Mouse (Mus musculus) right cerebral cortex, adult 18-20 months (tissue): ENCODE results near the gene Oxct2b.
"Not testable (repeated sequence)": the region's sequence is repeated elsewhere in the genome, so short reads cannot be mapped to it uniquely, and the experiment has no call there.

Experiments
- DNase-seq: peaks from one replicate; pipeline ENCODE4 v3.0.0; 2022; ENCODE audit warnings: mixed read lengths

The Oxct2b gene

DNA sequence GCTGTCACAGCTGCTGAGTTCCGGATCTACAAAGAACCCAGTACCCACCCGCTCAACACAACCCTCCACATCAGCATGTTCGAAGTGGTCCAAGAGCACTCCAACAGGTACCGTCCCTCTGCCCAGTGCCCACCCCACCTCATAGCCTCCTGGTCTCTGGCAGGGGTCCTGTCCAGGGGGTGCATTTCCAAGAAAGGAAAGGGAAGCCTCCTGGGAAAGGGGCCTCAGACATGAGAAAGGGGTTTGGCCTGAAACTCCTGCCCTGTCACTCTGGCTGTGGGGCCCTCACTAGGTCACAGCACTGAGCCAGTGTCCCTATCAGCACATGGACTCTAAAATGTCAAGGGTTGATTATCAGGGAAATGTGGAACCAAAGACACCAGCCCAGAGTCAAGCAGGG lies 1.4 kb upstream of the Oxct2b start:
- not testable (repeated sequence) for DNase-seq

DNA sequence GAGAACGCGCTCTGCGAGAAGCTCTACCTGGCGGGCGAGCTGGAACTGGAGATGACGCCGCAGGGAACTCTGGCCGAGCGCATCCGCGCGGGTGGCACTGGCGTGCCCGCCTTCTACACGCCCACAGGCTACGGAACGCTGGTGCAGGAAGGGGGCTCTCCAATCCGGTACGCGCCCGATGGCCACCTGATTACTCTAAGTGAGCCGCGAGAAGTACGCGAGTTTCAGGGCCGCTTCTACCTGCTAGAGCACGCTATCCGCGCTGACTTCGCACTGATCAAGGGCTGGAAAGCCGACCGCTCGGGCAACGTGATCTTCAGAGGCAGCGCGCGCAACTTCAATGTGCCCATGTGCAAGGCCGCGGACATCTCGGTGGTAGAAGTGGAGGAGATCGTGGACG lies 574 bp downstream of the Oxct2b start:
- peak; percentile 23 for DNase-seq

DNA sequence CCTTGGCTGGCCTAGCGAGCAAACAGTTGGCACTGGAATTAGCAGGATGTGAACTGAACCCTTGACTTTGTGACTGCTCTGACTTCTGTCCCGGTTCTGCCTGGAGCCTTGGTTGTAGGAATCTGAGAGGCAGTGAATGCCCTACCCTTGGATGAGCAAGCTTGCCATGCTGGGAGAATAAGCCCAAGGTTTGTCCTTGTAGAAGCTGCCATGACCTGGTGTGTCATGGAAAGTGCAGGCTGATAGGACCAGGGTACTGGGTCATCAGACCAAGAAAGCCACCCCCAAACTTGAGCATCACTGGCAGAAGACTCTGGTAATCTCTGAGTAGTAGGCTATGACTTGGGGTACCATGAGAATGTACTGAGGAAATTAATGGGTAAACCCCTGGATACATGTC lies 5.2 kb downstream of the Oxct2b start:
- no peak for DNase-seq

DNA sequence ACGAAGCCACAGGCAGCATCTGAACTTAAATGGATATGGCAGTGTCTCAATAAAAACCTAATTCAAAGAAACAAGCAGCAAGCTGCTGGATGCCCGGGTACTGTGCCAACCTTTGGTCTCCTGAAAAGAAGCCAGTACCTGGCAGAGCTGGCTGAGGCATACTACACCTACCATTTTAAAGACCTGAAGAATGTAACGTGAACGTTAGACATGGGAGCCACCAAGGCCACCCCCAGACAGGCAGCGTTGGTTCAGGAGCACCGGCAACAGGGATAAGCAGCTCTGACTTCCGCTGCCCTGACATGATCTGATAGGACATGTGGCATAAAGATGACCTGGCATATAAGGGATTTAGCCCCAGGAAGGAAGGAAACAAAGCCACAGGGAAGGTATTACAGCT lies 10.6 kb downstream of the Oxct2b start:
- no peak for DNase-seq

DNA sequence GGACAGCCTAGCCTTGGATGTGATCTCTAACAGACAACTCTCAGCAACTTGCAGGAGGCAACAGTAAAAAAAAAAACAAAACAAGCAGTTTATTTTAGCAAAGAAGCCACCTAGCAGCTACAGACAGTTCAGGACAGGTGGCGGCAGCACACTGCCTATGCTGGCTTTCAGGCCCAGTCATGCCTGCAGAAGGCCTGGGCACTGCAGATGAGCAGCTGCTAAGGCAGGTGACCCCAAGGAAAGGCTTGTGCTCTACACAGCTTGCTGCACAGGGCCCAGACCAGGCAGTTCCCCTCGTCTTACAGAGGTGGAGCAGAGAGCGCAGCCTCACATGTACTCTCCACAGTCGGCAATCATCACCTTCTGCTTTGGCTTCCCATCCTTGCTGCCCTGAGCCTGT lies 11.0 kb downstream of the Oxct2b start:
- no peak for DNase-seq

DNA sequence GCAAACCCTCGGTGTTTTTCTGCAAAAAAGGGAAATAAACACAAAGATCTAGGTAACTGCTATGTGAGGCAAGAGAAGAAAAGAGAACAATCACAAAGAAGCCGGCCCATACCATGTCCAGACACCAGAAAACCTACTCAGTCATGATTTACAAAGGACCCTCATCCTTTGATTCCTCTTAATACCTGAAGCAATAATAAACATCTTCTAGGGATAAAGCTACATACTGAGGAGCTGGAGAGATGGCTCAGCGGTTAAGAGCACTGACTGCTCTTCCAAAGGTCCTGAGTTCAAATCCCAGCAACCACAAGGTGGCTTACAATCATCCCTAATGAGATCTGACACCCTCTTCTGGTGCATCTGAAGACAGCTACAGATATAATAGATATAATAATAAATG lies 21.5 kb downstream of the Oxct2b start:
- no peak for DNase-seq

DNA sequence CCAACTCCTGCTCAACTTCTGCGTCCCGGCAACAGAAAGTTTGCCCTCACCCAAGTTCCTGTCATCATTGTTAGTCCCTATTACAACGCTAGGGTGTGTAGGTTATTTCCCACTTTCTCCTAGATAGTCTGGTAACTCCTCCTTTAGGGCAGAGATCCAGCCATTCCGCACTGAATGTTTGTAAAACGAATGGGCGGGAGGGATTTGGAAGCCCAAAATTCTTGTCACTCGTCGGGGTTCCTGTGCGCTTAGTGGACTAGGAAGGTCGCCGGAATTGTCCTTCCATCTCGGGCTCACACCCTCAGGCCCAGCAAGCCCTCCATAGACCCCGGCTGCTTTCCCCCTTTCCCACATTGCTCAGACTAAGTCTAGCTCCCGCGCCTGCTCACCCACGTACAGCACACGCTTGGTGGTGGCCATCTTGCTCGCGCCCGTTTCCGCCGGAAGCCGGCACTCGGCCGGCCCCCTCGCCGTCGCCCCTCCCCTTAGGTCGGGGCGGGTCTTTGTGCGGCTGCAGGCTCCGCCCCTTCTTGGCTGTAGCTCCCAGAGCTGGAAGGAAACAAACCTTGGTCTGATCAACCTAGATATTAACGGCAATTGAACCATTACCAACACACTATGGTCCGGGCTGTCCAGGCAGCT lies 23.6 kb downstream of the Oxct2b start, which contains the start of gene Ppie:
TSS of gene Ppie (minus strand) at position 439 of the 642 bp plus-strand sequence.
- peak; percentile 74 for DNase-seq

DNA sequence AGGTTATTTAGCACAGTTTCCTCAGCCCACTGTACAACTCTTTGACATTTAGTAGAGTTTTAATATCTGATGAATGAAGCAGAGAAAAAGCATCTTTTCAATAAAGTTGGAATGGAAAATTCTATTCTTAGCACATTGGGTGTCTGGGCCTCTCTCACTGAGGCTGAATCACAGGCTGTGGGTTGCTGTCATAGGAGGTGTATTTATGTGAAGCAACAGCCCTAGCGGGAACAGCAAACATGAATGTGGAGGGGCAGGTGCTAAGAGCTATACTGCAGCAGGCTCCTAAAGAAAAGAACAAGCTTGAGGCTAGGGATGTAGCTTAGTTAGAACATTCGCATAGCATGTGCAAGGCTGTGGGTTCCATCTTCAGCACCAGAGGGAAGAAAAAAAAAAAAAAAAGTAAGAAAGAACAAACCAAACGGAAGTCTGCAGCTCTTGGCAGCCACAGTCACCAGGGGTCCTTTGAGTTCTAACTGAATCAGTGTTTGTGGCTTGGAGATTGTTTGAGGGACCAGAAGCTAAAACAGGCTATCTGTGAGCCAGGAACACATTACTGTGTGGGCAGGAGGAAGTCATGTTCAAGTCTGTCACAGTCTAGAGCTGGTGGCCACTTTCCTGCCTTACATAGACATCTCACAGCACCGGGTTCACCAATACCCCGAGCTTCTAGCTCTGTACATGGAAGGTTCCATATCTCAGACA lies 31.5 kb downstream of the Oxct2b start:
- peak; percentile 83 for DNase-seq

DNA sequence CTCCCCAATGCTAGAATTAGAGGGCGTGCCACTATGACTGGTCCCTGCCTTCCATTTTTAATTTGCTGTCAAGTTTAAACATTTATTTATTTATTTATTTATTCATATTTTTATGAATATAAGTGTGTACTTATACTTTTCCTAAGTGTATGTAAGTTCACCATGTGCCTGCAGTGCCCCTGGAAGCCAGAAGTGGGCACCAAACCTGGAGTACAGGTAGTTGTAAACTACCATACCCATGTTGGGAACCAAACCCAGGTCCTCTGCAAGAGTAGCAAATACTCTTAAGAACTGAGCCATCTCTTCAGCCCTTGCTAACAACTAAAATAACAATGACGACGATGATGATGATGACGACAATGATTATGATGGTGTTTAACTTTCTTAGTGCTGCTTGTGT lies 35.9 kb downstream of the Oxct2b start:
- no peak for DNase-seq

DNA sequence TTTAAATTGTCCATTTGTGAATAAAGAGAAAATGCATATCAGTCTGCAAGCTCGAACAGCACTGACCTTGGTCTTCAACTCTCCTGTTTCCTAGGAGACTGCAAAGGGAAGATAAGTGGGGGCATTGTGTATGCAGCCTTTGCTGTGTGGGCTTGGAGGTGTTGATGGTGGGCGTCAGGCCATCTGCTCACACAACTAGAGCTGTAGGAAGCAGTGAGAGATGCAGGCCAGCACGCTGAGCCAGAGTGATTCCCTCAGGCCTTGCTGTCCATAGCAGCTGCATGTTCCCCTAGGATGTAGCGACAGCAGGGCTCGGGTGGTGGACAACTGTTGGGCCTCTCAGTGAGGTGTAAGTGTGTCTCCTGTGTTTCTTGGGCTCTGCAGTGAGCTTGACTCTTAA lies 36.9 kb downstream of the Oxct2b start:
- DNase-seq: peak; percentile 89

DNA sequence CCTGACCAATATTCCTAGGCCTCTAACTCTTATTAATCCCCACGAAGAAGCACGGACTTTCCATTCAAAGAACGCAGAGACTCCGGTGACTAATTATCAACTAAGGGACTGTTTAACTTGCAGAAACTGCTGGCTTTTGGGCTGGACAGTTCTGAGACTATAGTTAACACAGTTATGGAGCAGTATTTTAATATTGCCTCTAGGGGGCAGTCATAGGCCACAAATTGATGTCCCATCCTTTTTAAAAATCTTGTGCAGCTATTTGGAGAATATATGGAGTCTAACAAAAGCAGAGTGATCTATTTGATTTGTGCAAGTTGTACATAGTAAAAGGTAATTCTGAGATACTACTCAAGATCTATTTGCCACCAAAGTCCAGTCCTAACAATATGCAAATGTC lies 38.9 kb downstream of the Oxct2b start:
- DNase-seq: peak; percentile 43

DNA sequence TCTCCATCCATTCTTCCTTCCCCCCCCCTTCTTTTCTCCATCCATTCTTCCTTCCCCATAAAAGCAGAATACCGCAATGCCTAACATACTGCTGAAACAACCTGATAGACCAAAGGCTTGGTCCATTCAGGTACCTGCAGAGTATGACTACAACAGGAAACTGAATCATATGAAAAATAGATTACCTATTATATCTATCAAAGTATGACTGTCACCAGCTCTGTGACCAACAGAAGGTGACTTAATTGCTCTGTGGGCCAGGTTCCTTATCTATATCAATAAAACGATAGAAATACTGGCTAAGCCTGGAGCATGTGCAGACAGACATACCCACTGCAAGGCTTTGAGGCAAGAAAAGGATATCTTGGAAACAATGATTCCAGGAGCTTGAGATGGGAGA lies 39.4 kb downstream of the Oxct2b start:
- no peak for DNase-seq

DNA sequence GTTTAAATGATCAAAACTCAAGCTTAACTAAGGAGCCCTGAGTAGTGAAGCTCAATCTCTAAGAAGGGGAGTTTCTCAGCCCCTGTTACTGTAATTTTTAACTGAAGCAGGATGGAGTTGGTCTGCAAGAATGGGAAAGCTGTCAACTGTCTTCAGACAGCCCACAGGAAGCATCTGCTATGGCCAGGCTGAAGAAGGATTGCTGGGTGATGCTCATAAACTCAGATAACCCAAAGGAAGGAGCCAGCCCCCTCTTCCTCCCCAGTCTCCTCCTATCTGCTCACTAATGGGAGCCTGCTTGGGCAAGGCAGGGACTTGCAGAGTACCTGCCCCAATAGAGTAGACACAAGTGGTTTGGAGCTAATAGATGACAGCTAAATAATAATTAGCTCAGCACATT lies 39.8 kb downstream of the Oxct2b start:
- DNase-seq: no peak

DNA sequence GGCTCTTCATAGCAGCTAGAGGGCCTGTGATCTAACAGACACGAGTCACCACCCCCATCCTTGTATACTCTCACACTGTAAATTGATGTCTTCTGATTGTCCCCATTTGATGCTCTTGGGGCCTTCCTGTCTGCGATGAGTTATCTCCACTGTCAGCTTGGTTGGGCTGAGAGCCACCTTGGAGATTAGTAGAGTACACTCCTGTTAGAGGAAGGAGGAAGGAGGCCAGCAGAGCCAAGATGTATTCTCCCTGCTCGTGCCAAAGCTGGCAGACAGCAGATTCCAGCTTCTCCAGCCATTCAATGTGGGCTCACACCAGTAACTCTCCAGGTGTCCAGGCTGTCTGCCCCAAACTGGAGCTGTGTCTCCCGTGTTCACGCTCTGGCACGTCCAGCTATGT lies 44.5 kb downstream of the Oxct2b start:
- DNase-seq: no peak

DNA sequence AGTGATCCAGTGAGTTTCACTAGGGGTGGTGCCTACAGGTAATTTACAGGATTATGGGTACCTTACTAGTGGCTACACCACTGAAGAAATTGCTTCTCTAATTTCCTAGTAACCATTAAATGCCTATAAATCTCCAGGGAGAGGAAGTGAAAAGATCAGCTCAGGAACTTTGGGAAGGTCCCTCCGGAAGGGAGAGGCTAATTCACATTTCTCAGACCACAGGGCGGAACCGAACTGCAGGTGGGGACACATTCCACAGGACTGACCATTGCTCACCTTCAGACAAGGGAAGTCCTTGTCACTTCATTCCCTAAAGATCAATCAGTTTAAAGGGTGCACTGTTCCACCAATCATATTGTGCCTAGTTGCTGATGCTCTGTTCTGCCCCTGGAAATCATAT lies 45.2 kb downstream of the Oxct2b start:
- not testable (repeated sequence) for DNase-seq

DNA sequence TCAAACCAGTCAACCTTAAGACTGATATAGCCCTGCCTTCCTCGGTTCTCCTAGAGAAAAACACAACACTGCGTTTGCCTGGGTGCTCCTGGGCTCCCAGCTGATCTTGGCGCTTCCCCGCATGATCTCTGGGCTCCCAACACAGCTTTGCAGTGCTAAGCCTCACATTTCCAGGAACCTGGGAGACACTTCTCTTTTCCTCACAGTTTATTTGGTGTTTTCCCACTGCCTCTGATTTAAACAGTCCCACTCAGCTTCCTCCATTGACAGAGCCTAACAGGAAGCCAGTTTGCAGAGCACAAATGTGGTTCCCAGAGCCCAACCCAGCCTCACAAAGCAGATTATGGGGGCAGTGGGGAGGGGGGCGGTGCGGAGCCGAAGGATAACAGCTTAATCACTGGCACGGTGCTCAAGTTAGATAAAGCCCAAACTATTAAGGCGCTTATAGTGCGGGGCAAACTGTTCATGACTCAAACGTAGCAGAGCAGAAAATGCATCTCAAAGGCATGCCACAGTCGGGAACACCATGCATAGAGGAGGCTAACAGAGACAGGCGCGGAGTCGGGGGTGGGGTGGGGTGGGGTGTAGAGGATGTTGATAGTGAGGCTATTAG lies 46.3 kb downstream of the Oxct2b start:
- DNase-seq: no peak

DNA sequence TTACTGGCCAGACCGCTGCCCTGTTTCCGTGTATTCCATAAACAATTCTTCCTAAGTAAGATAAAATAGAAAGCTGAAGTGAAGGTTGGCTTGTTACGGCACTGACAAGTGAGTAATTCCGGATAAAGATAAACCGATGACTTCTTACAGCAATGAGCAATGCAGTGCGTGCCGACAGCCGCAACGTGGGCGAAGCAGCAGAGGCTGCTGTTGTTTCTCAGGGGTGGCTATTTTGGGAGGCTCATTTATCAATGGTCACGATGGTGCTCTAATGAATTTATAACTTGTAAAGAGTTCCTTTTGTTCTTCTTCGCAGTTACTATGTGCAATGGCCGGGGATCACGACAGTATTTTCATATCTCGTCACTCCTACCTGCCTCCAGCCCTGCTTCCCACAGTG lies 48.1 kb downstream of the Oxct2b start:
- peak; percentile 78 for DNase-seq
